Mouse (Mus musculus) heart, postnatal 0 days (tissue): Measurements from ENCODE around the gene Ccdc27.

Experiments used
- CTCF ChIP-seq: IDR thresholded peaks from 2 replicates; pipeline ENCODE4 v1.5.1; 2016; ENCODE audit warnings: antibody characterized with exemption, control low read depth, low read depth
- EP300 ChIP-seq: IDR thresholded peaks from 2 replicates; pipeline ENCODE4 v1.6.1; 2016; ENCODE audit warnings: antibody characterized with exemption, low read depth

- TF ChIP-seq CTCF (no peak), EP300 (no peak)
Measured at GRCm38 (mm10) chr4:154006264-154006663, 36.2 kb downstream of the Ccdc27 start.
